Mouse (Mus musculus) lung, adult 2 months (tissue): ENCODE measurements around the gene Nkd2.
A peak's percentile ranks its signal among the peaks of the same experiment; 100 is the strongest.

Source experiments
- CTCF ChIP-seq: fragments of 200-500 bp; IDR thresholded peaks from 2 replicates; pipeline ENCODE4 v1.5.1; 2011; ENCODE audit warnings: mild to moderate bottlenecking, low read length, control low read depth; ENCODE audit not compliant: insufficient read depth
- POLR2A ChIP-seq: fragments of 200-500 bp; IDR thresholded peaks from 2 replicates; pipeline ENCODE4 v1.6.1; 2011; ENCODE audit warnings: low read depth, mild to moderate bottlenecking, control low read depth, low read length, borderline replicate concordance; ENCODE audit errors: extremely low read depth

DNA sequence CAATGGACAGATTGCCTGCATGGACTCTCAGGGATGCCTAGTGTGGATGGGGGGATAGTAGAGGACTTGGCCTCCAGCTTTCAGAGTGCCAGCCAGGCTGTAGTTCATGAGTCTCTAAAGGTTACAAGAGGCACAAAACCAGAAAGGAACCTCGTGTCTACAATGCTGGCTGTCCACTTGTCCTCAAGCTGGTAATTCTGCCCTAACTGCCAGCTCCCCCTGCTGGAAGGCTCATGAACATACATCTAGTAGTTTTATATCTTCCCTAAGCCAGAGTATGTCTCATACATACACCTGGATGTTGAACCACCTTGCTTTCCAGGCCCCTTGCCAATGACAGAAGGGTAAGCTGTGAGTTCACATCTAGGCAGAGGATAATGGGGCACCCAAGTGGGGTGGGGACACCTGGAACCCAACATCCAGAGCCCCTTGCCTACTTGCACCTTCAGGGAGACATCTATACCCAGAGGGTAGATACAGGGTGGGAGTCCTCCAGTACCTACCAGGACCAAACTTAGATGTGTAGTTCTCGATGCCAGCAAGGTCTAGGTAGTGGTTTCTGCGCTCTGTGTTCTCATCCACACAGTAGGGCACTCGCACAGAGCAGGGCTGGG, 25.1 kb downstream of the Nkd2 start:
- TF ChIP-seq CTCF (peak; percentile 82), POLR2A (no peak)
